Mouse (Mus musculus) heart, embryonic 16.5 days (tissue): ENCODE measurements around the gene Hoxd1. TPM values are rescaled to one million over a fixed set of nuclear protein-coding genes. Genes with fewer than 3 reads are reported as not detected.

Source experiments
- ATAC-seq: fragments of 200-750 bp; cut with Nextera tagmentation; replicated peaks from 2 replicates; pipeline ENCODE4 v1.8.0; 2017; ENCODE audit warnings: moderate number of reproducible peaks; ENCODE audit not compliant: insufficient read depth, low FRiP score; ENCODE audit errors: extremely low read depth
- H3K27ac ChIP-seq: fragments of 300-500 bp; sonication (generic); 2 replicates; pipeline ENCODE4 v1.5.1; 2014; ENCODE audit warnings: mild to moderate bottlenecking, low read length, control low read depth, moderate library complexity
- H3K27me3 ChIP-seq: fragments of 300-500 bp; sonication (generic); 2 replicates; pipeline ENCODE4 v1.6.1; 2014; ENCODE audit warnings: low read length, mixed read lengths; ENCODE audit not compliant: control insufficient read depth, insufficient read depth
- H3K36me3 ChIP-seq: fragments of 300-500 bp; sonication (generic); 2 replicates; pipeline ENCODE4 v1.6.1; 2014; ENCODE audit not compliant: control insufficient read depth, insufficient read depth
- H3K4me1 ChIP-seq: fragments of 300-500 bp; sonication (generic); 2 replicates; pipeline ENCODE4 v1.6.1; 2014; ENCODE audit warnings: low read length, mixed read lengths; ENCODE audit not compliant: control insufficient read depth, insufficient read depth
- H3K4me2 ChIP-seq: fragments of 300-500 bp; sonication (generic); 2 replicates; pipeline ENCODE4 v1.6.1; 2014; ENCODE audit warnings: low read depth, mild to moderate bottlenecking, control low read depth, low read length
- H3K4me3 ChIP-seq: fragments of 300-500 bp; sonication (generic); 2 replicates; pipeline ENCODE4 v1.5.1; 2014; ENCODE audit warnings: mild to moderate bottlenecking, control low read depth, low read length
- H3K9ac ChIP-seq: fragments of 300-500 bp; sonication (generic); 2 replicates; pipeline ENCODE4 v1.6.1; 2014; ENCODE audit warnings: low read length, control low read depth
- H3K9me3 ChIP-seq: fragments of 300-500 bp; sonication (generic); replicated peaks from 2 replicates; pipeline ENCODE4 v1.6.1; 2016; ENCODE audit warnings: low read length; ENCODE audit not compliant: control insufficient read depth
- WGBS: fragments of 180-500 bp; shearing (Covaris S2); extraction: QIAGEN DNeasy Blood & Tissue Kit; methylation state at CpG from one replicate; pipeline ENCODE4 v1.1.7; 2014; 5-methylcytosine and 5-hydroxymethylcytosine counted together
- polyA plus RNA-seq: library from polyadenylated mRNA; unstranded; fragments of >200 nt; fragmentation: Nextera tagmentation; extraction: Ambion mirVana; gene quantifications from 2 replicates; pipeline ENCODE4 v1.2.1, GENCODE M21; 2015

Gene Hoxd1
- polyA plus RNA-seq, 1 experiment from 2014 or later, result not detected

DNA sequence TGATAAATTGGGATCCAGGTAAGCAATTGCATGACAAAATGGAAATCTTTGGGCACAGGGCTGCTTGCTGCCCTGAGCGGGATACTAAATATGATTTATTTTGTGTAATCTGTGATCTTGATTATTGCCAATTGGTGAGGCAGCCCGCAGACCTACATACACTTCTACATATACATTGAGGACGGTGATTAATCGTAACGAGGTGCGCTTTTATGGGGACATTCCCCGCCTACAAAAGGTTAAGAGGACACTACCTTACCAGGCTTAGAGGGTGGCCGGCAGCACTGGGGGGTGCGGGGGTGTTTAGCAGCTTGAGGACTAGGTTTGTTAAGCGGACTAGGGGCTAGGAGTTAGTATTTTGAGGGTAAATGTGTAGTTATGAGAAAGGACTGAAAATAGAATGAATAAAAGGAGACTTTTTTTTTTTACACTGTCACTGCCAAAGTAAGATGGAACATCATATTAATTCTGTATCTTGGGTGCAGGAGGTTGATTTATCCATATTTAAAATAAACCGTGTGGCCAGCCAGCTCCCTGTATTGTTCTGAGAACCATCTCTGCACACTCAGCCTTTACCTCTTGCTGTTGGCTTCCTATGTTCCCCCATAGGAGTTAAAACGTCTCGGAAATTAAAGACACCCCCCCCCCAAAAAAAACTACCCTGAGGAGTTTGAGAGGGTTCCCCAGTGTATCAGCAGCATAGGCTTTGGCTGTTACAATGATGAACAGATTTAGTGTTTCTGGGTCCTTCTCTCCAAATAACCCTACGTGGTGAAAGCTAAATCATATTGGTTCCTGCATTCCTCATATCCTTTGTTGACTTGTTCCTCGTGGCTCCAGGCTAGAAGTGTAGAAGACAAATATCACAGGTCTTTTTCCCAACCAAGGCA is 25.8 kb upstream of the Hoxd1 start:
- Histone ChIP-seq H3K27ac (no peak overlapping the region), H3K27me3 (peaks cover 96% of the 10 kb centered on the region), H3K9ac (no peak overlapping the region), H3K4me3 (no peak overlapping the region), H3K4me2 (no peak overlapping the region), H3K36me3 (no peaks in the 10 kb centered on the region), H3K9me3 (no peaks in the 10 kb centered on the region), H3K4me1 (peaks cover 4% of the 10 kb centered on the region)
- 4% methylated on average over 15 of the region's 15 CpGs for WGBS
- no peak for ATAC-seq

DNA sequence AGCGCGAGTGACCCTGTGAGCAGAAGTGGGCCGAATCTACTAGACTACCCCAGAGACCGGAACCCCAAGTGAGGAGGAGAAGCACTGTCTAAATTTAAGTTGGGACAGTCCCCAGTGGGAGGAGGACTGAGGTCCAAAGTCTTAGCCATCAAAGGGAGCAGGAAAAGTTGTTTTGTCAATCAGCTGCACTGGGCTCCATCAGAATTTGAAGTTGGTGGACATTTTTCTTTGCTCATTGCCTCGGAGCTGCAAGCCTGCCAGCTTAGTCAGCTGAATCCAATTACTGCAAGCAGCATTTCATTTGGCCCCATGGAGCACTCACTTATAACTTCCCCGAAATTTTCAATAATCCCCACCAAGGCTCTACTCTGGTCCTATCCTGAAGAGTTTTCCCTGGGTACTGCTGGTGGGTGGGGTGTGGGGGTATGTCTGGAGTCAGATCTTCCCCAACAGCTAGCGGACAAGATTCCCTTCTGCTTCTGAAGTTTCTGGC is 25.2 kb upstream of the Hoxd1 start:
- H3K27ac ChIP-seq, result no peak overlapping the region
- no peak overlapping the region for H3K9ac ChIP-seq
- no peak overlapping the region for H3K4me2 ChIP-seq
- 10% methylated on average over 7 of the region's 7 CpGs for WGBS
- peaks cover 95% of the 10 kb centered on the region for H3K27me3 ChIP-seq
- no peaks in the 10 kb centered on the region for H3K9me3 ChIP-seq
- no peak overlapping the region for H3K4me3 ChIP-seq
- no peaks in the 10 kb centered on the region for H3K36me3 ChIP-seq
- peaks cover 4% of the 10 kb centered on the region for H3K4me1 ChIP-seq
- ATAC-seq, result no peak

DNA sequence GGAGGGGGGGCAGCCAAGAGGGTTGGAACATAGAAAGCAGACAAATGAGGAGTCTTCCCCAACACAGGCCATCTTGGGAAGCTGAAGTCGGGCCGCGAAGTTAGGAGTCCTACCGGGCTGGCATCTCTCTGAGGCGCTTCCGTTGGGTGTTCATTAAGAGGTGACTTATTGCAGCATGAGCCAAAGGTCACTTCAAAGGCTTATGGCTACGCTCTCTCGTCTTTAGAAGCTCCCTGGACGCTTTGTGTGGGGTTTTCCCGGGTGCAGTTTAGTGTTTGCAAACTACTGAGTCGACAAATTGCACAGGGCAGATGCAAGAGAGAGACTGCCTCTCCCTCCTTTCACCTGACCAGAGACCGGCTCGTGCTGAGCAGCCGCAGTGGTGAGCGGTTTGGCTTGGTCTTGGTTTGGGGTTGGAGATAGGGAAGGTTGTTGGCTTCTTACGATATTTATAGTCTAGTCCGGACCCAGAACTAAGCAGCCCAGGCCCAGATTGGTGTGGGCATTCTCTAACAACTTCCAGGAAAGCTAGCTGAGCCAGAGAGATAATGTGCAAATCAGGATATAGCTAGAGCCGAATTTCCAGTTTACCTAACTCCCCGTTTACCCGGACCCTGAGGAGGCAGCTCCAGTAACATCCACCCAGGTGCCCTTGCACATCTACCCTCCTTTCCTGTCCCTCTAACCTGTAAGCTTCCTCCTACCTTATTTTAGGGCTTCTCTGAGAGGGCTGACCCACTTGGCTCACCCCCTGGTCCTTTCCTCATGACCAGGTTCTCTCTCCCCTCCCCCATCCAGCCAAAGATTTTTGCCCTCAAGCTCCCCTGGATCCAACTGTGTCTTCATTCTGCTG is 23.9 kb upstream of the Hoxd1 start:
- ATAC-seq, result no peak
- no peak overlapping the region for H3K4me3 ChIP-seq
- no peak overlapping the region for H3K4me2 ChIP-seq
- no peak overlapping the region for H3K27ac ChIP-seq
- H3K36me3 ChIP-seq, result no peaks in the 10 kb centered on the region
- peaks cover 4% of the 10 kb centered on the region for H3K4me1 ChIP-seq
- peaks cover 94% of the 10 kb centered on the region for H3K27me3 ChIP-seq
- no peaks in the 10 kb centered on the region for H3K9me3 ChIP-seq
- 3% methylated on average over 20 of the region's 20 CpGs for WGBS
- H3K9ac ChIP-seq, result no peak overlapping the region

DNA sequence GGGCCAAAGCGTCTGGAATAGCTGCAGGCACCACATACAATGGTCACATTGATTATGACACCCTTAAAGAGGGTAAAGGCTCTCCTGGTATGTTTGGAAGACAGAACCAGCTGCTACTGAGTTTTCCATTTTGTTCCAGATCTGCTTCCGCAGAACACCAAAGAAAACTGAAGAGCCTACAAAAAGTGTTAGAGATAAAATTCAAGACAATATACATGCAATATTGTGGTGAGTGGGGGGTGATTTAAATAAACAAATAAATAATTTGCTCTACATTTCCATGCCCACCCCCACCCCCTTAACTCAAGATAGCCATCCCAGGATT is 23.3 kb upstream of the Hoxd1 start:
- no peaks in the 10 kb centered on the region for H3K36me3 ChIP-seq
- no peak for ATAC-seq
- no peak overlapping the region for H3K9ac ChIP-seq
- WGBS, result 12% methylated on average over 2 of the region's 2 CpGs
- H3K4me3 ChIP-seq, result no peak overlapping the region
- H3K9me3 ChIP-seq, result no peaks in the 10 kb centered on the region
- H3K27ac ChIP-seq, result no peak overlapping the region
- H3K4me1 ChIP-seq, result peaks cover 4% of the 10 kb centered on the region
- peaks cover 95% of the 10 kb centered on the region for H3K27me3 ChIP-seq
- H3K4me2 ChIP-seq, result no peak overlapping the region

DNA sequence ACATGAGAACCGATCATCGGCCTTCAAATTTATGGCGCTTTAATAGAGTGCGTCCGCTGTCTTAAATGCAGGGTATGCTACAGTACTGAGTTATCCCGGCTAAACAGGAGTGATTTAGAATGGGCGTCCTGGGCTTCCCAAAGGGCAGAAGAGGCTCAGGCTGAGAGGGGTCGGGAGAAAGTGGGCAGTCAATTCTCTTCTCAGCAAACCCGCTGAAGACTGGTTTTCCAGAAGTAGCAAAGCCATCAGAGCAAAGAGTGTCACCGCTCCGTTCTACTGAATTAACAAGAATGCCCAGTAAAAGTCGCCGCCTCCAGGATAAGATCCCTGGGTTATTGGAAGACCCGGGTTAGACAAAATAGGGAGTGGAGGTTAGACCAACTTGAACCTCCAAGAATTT is 22.9 kb upstream of the Hoxd1 start:
- 7% methylated on average over 14 of the region's 14 CpGs for WGBS
- peaks cover 4% of the 10 kb centered on the region for H3K4me1 ChIP-seq
- H3K27ac ChIP-seq, result no peak overlapping the region
- no peaks in the 10 kb centered on the region for H3K9me3 ChIP-seq
- no peaks in the 10 kb centered on the region for H3K36me3 ChIP-seq
- H3K9ac ChIP-seq, result no peak overlapping the region
- H3K27me3 ChIP-seq, result peaks cover 95% of the 10 kb centered on the region
- no peak overlapping the region for H3K4me2 ChIP-seq
- no peak overlapping the region for H3K4me3 ChIP-seq
- ATAC-seq, result no peak

DNA sequence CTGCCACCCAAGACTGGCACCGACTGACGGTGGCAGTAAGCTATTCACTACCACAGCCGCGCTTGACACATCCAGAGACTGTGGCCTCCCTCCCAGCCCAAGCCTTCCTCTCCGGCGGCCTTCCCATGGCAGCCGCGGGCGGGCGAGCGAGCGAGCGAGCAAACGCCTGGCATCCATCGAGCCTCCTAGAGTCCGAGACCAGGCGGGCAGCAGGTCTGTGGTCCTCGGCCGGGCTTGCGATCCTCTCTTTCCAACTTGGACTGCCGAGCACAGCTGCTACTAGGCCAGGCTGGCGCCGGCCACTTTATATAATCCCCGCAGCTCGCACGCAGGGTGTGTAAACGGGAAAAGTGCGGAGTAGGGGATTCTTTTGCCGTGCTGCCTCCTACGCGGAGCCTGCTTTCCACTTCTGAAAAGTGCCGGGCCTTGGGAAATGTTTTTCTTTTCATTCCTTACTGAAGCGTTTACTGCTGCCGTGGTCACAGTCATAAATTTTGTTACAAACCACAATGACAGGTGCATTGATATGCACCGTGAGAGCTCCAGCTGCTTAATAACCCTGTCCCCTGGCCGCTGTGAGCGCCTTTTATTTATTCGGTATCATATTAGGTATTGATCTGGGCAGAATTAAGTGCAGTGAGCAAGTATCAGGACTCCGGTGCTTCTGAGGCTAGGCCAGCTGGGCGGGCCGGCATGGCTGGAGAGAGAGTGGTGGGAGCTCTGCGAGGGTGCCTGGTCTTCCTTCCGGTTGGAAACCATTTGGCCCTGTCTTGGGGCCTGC is 22.3 kb upstream of the Hoxd1 start:
- H3K9ac ChIP-seq, result no peak overlapping the region
- H3K4me2 ChIP-seq, result peak overlapping the region; percentile 30; the same call in 1 of the 2 replicates
- H3K36me3 ChIP-seq, result no peaks in the 10 kb centered on the region
- WGBS, result 4% methylated on average over 43 of the region's 43 CpGs
- peak overlapping the region; percentile 18; the same call in 1 of the 2 replicates for H3K4me3 ChIP-seq
- no peak overlapping the region for H3K27ac ChIP-seq
- H3K9me3 ChIP-seq, result no peaks in the 10 kb centered on the region
- peaks cover 4% of the 10 kb centered on the region for H3K4me1 ChIP-seq
- no peak for ATAC-seq
- H3K27me3 ChIP-seq, result peaks cover 95% of the 10 kb centered on the region

DNA sequence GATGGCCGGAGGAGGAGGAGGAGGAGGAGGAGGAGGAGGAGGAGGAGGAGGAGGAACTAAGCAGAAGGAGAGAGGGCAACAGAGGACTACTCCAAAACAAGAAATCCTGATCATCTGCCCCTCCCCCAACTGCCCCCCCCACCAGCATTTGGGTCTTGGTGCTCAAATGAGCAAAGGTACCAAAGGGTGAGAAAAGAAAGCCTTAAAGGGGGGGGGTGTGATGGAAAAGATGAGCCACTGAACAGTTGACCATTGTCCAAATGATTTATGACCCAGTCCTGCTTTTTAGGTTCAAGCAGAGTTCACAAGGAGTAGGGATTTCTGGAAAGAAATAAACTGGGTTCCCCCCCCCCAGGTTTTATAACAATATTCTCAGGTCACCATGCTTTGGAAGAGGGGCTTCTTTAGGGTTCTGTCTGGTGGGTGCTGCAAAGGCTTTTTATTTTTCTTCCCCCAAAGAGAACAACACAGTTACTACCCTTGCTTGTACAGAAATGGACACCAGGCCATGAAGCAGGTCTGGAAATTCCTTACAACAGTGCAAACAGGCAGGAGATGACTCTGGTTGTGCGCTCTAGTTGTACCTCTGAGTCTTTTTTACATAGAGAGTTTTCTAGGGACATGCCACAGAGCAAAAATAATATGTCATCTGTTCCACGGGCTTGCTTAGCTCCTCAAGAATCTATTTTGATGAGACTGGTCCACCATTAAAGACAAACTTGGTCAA is 21.4 kb upstream of the Hoxd1 start:
- Histone ChIP-seq H3K4me1 (no peaks in the 10 kb centered on the region; the same call in 1 of the 2 replicates), H3K4me3 (no peak overlapping the region), H3K9me3 (no peaks in the 10 kb centered on the region), H3K27me3 (peaks cover 95% of the 10 kb centered on the region), H3K9ac (no peak overlapping the region), H3K4me2 (no peak overlapping the region), H3K27ac (no peak overlapping the region), H3K36me3 (no peaks in the 10 kb centered on the region)
- ATAC-seq, result no peak
- WGBS, result 44% methylated on average over 2 of the region's 3 CpGs

DNA sequence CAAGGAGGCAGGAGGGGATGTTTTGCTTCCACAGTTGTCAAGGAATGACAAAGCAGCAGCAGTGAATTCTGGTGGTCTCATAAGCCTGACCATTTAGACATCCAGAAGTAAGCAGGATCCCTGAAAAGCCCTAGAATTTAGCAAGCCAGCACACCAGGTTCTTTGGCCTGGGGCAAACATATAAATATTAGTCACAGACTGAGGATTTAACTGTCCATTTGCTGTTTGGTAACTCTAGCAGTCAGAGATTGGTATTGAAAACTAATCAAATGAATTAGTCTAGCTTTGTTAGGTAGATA is 20.9 kb upstream of the Hoxd1 start:
- Histone ChIP-seq H3K9me3 (no peaks in the 10 kb centered on the region), H3K9ac (no peak overlapping the region), H3K4me3 (no peak overlapping the region), H3K27ac (no peak overlapping the region), H3K27me3 (peaks cover 95% of the 10 kb centered on the region), H3K4me2 (no peak overlapping the region), H3K36me3 (no peaks in the 10 kb centered on the region), H3K4me1 (no peaks in the 10 kb centered on the region; the same call in 1 of the 2 replicates)
- no peak for ATAC-seq
